Mouse (Mus musculus) heart, adult 11 months (tissue): ENCODE measurements around the gene Olfr406.

Source experiments
- DNase-seq: peaks from one replicate; pipeline ENCODE4 v3.0.0; 2022

Olfr406 gene

DNA sequence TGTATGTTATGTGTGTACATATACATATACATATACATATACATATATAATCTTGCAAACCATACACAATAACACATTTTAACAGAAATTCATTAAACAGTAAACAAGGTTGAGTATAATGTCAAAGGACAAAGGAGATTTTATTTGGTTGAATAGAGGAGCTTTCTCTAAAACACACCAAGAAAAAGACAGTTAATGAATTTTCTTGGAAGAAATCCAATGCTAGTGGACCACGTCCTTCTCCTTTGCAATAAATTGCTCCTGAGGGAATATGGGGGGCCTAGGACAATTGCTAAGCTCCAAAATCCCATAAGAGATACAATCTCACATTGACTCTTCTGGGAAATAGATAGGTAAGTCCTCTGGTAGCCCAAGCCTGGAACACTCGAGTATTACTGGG lies at the start of gene Olfr406:
Olfr406 (plus strand) TSS at position 301 of the 400 bp plus-strand sequence.
- DNase-seq: no peak

DNA sequence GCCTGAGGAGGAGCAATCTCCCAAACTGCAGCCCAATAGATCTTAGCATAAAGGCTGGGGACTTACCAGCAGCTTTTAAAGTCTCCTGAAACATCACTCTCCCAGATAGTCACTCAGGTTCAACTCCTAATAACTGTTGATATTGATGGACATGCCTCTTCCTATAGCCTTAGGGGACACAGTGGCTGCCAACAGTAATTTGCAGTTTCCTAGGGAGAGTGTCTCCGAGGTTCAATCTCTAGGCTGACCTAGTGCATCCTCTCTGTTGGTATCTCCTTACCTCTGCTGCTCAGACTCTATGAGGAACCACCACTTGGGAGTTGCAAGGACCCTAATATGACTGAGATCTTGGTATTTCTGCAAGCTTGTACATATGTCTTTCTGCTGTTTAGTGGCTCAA lies 48.3 kb upstream of the Olfr406 start, which contains the start of gene Olfr43:
Olfr43 (minus strand) TSS at position 101 of the 400 bp plus-strand sequence.
- DNase-seq: no peak

DNA sequence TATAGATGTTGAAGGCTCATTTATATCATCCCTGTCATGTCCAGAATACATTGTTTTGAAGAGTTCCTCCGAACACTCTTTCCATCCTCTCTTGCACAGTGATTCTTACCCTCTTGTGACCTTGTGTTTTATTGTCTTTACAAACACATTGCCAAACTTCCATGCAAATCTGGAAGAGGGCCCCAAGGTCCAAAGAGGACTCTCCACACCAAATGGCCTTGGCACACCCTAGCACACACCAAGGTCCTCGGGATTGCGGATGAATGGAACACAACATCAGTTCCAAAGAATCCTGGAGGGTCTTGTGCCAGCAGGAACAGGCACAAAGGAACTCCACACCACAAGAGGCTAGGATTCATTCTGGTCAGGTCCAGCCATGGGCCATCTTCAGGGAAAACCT lies 18.4 kb upstream of the Olfr406 start:
- DNase-seq: no peak

DNA sequence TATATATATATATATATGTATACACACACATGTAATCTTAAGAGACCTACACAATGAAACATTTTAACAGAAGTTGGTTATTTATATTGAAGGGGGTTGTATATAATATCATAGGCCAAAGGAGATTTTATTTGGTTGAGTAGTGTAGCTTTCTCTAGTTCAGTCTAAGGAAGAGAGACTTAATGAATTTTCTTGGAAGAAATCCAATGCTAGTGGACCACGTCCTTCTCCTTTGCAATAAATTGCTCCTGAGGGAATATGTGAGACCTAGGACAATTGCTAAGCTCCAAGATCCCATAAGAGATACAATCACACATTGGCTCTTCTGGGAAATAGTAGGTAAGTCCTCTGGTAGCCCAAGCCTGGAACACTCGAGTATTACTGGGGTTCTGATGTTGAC lies 23.8 kb downstream of the Olfr406 start, which contains the start of gene Olfr59:
Olfr59 (plus strand) TSS at position 301 of the 400 bp plus-strand sequence.
- DNase-seq: no peak

DNA sequence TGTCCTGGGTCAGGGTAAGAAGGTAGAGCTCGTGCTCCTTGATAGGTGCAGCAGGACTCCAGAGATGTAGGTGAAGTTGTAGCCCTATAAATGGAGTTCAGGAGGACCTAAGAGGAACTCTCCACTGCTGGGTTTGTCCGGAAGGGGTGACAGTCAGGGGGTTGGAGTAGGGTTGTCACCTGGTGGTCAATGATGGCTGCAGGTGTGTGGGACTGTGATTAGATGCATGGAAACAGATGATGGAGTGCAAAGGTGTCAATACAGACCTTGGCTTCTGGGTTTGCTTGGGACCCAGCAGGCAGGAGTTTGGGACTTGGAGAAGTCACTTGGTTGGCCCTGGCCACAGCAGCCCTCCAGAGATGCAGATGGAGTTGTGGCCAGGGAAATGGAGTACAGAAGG lies 27.6 kb downstream of the Olfr406 start:
- peak; percentile 71 for DNase-seq
